Mouse (Mus musculus) left cerebral cortex, adult 9 months (tissue): ENCODE results near the gene Sucla2.

Experiments used
- DNase-seq, 2 experiments: peaks; one replicate each; pipeline ENCODE4 v3.0.0; 2022; ENCODE audit warnings: low spot score in 2 of 2

Sucla2 gene

GRCm38 (mm10) chr14:73524766-73525448 lies at the start of gene Sucla2:
Gene Sucla2 (plus strand): TSS chr14:73525319.
- DNase-seq = peak; percentile 84 to 96

DNA sequence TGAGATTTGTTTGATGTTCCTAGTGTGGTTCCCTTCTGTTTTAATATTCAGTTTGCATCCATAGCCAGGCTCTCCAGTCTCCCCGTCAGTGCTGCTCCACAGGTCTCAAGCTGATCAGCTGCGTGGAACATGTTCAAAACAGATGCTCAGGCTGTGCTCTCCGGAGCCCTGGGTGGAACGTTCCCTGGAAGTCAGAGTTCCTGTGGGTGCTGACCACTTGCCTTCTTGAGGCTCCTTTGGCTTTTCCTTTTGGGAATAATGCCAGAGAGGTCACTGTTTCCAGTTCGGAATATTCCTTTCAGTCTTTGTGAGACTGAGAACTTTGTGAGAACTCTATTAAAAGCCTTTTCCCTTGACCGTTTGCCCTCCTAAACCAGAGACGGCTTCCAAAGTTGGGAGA lies 49.6 kb upstream of the Sucla2 start:
- no peak for DNase-seq

DNA sequence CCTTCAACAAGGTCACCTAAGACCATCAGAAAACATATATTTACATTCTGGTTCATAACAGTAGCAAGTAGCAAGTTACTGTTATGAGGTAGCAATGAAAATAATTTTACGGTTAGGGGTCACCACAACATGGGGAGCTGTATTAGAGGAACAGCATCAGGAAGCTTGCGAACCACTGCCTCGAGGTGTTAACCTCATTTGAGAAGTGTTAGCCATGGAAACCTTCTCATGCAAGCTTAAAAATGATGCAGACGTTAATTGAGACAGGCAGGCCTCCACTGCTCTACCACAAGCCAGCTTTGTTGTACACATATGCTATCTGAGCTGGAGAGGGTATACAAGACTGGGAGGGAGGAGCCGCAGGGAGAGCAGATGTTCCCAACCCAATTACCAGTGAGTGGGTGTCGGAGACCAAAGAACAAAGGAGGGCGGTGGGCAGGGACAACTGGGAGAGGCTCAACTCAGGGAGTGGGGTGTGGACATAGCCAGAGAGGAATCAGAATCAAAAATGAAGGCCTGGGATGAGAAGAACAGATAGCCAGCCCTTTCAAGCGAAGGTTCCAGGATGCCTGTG lies 48.7 kb upstream of the Sucla2 start:
- no peak for DNase-seq

DNA sequence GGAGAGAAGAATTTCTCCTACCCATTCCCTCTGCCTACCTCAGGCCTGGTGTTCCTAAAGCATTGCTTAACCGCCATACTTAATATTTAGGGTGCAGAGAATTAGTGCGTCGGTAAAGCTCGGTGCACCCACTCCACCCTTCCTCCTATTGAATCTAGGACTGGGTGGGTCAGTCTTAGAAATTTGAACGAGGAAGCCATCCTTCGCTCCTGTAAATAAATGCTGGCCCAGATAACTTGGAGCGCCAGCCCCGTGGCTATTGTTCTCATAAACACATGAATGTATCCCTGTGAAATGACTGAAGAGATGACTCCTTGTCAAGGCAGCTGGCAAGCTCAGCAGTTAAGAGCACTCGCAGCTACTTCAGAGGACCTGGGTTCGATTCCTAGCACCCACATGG lies 48.0 kb upstream of the Sucla2 start:
- no peak for DNase-seq

- DNase-seq = no peak
Measured at GRCm38 (mm10) chr14:73478321-73478720, 46.8 kb upstream of the Sucla2 start.

GRCm38 (mm10) chr14:73479771-73480170 lies 45.3 kb upstream of the Sucla2 start:
- DNase-seq = no peak

DNA sequence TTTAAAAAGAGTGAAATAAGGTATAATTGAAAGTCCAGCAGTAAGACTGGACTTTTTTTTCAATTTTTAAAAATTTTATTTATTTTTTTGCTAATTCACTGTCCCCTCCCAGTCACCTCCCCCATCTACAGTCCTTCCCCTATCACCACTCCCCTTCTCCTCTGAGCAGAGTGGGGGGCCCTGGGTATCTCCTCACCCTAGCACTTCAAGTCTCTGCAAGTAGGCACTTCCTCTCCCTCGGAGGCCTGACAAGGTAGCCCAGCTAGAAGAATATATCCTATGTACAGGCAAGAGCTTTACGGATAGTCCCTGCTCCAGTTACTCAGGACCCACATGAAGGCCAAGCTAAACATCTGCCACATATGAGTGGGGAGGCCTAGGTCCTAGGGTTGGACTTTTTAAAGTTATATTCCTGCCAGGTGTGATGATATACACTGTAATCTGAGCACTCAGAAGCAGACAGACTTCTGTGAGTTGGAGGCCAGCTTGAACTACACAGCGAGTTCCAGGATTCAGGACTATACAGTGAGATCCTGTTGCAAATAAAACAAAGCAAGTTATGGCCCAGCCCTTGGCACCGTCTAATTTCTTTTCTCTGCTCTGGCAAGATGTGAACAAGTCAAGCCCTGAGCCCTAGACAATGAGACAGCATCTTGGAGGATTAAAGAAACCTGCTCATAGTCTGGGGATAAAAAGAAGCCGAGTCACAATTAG lies 41.4 kb upstream of the Sucla2 start:
- no peak for DNase-seq

GRCm38 (mm10) chr14:73484366-73485110 lies 40.6 kb upstream of the Sucla2 start:
- DNase-seq = no peak

DNA sequence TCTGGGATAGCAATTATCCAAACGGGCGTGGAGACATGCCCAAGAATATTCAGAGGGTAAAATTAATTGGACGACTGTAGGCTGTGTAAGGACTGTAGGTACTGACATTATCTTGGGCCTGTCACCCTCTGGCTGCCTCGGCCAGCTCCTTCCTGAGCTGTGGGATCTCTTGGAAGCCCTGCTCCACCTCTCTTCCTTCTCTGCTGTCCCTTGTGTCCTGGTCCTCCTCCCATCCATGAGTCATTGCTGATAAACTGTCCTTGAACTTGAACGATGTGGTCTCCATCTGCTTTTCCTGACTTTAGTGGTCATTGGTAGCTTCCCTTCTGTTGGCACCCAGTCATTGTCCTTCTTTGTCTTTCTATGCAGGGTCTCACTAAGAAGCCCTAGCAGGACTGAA lies 38.5 kb upstream of the Sucla2 start:
- DNase-seq = no peak

DNA sequence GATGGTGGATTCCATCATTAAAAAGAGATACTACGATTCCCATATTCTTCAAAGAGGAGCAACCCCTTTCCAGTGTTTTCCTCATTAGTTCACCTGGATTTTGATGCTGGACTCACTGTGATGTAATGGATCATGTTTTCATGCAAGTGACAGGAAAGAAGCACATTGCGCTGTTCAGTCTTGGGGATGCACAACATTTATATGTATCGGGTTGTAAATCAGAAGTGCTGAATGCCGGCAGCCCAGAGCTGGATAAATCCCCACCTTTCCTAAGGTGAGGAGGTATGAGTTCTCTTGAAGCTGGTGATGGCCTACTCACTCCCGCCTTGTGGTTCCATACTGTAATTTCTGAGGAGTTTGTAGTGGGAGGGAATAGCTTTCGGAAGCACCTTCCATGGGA lies 31.8 kb upstream of the Sucla2 start:
- no peak for DNase-seq

GRCm38 (mm10) chr14:73494122-73494521 lies 31.0 kb upstream of the Sucla2 start:
- no peak for DNase-seq

- no peak for DNase-seq
Measured at GRCm38 (mm10) chr14:73495753-73496152, 29.4 kb upstream of the Sucla2 start.

DNA sequence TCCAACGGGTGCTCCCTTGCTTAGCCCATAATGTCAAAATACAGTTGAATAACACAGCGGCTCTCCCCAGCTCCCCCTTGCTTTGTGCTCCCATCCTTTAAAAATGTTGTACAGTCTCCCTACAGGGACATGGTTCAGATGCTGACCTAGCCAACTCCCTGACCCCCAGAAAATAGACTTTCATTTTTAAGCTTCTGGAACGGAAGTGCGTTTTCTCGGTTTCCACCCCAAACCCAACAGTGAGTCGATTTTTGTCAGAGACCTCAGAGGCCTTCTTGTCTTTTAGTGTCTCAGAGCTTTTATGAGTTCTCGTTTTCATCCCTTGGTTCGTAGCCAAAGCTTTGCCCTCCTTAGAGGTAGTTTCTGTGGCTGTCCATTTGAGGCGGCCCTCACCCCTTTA lies 23.8 kb upstream of the Sucla2 start:
- no peak for DNase-seq

GRCm38 (mm10) chr14:73501721-73502120 lies 23.4 kb upstream of the Sucla2 start:
- no peak for DNase-seq

DNA sequence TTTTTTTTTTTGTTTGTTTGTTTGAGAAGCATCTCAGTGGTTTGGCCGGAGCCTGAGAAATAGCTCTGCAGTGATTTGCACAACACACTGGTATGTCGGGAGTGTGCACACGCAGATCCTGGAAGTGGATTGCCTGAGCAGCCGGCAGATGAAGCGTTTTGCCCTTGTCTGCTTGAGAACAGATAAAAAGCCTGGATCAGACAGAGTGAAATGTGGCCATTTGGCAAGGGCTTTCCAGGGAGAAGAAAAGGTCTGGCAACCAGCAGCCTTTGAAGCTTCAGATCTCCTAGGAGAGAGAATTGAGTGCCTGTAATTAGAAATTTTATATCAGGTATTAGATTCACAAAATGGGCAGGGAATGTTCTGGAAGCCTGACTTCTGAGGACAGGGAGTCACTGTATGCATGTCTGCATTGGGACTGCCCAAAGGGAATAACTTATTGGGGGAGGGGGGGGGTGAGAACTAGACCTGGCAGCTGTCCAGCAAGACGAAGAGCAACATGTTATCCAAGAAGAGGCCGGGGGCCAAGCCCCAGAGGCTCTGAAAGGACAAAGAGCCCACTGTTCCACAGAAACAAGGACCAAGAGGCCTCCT lies 22.4 kb upstream of the Sucla2 start:
- no peak for DNase-seq

GRCm38 (mm10) chr14:73503237-73503933 lies 21.7 kb upstream of the Sucla2 start:
- DNase-seq = no peak

DNA sequence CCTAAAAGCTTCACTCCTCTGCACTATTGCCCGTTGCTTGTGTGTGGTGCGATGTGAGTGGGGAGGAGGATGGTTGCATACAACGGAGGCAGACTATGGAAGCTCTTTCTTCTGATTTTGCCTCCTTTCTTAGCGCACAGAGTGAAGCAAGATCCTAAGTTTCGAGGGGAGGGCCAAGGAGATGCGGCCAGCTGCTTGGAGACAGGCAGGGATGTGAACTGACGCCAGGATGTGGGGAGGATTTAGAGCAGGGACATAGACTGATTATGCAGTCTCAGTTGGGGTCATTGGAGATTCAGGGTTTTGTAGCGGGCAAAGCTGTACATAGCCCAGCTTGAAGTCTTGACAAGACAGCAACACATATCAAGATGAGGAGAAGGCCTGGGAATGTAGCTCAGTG lies 18.8 kb upstream of the Sucla2 start:
- DNase-seq = no peak

GRCm38 (mm10) chr14:73507200-73507599 lies 17.9 kb upstream of the Sucla2 start:
- DNase-seq = no peak

- no peak for DNase-seq
Measured at GRCm38 (mm10) chr14:73507702-73508376, 17.3 kb upstream of the Sucla2 start.

- DNase-seq = no peak
Measured at GRCm38 (mm10) chr14:73508630-73509395, 16.3 kb upstream of the Sucla2 start.
